Mouse (Mus musculus) thymus, postnatal 14 days (tissue): ENCODE data around the gene Mob2.

ENCODE experiments used
- DNase-seq: peaks from one replicate; pipeline ENCODE4 v3.0.0; 2021

Mob2 gene

GRCm38 (mm10) chr7:142060931-142061565, at the start of gene Mob2:
TSS of gene Mob2 (minus strand) at chr7:142061065.
- DNase-seq: peak; percentile 90

GRCm38 (mm10) chr7:142104747-142105146, 43.9 kb upstream of the Mob2 start:
- DNase-seq: no peak

GRCm38 (mm10) chr7:142097776-142098175, 36.9 kb upstream of the Mob2 start:
- DNase-seq: peak; percentile 76

DNA sequence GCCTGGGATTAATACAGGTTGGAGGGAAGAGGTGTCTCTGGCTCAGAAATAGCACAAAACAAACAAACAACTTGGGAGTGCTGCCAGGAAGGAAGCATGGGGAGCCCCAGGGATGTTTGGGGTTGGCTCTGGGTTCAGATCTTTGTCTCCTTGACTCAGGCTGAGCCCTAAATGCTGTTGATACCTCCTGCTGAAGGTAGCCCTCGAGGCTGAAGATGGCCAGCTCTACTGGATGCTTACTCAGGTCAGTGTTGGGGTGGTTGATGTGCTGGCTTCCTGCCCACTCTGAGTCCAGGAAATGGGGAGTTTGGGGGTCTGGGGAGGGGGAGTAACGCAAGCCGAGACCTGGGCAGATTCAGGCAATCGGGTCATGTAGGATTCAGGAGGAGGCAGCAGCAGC, 35.8 kb upstream of the Mob2 start:
- DNase-seq: no peak

DNA sequence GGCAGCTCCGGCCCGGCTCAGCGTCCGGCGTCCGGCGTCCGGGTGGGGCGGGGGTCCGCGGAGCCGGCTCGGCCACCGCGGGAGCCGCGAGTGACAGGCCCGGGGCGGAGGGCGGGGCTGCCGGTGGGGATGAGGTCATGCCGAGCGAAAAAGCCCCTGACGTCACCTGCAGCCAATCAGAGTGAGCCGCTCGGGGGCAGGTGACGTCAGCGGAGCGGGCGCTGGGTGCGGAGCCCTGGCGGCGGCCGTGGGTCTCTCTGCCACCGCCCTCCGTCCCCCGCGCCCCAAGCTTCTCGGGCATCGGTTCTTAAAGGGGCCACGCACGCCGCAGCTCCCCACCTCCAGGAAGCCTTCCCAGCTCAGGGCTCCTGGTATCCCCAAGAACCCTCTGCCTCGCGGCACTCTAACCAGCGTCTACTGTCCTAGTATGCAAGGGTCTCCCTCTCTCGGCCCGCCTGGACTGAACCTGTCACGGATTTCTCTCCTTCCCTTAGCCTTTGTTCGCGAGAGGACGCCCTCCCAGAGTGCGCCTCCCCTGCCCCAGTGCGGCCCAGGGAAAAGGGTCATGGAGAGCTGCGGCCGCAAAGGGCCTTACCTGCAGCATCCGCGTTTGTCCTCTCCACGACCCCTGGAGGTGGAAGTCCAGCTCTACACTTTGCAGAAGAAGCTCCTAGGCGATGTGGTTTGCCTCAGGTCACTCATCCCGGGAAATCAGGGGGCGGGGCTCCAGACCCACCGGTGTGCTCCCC, 34.5 kb upstream of the Mob2 start, which contains the start of gene Dusp8:
Gene Dusp8 (minus strand): TSS at position 661 of the 749 bp plus-strand sequence.
- peak; percentile 91 for DNase-seq

- peak; percentile 43 for DNase-seq
Observed at GRCm38 (mm10) chr7:142094301-142095143, 33.7 kb upstream of the Mob2 start.

DNA sequence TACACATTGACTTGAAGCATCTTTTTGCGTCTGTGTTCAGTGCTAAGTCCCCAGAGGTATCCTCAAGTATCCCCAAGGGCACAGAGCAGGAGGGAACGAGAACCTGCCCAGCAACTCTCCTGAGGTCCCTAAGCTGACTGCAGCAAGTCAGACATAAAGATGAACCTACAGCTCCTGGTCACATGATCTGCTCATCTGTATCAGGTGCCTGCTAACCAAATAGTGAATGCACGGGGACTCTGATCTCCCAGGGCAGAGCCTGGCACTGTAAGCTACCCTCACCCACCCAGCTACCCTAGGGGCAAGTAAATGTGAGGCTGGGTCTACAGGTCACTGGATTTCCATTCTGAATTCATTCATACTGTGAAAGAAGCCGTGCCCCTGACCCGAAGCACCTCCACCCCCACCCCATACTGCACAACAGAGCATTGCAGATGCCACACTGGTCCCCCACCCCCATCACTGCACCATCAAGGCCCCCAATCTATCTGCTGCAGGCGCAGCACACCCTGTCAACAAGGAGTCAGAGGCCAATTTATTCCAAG, 32.9 kb upstream of the Mob2 start:
- DNase-seq: no peak

DNA sequence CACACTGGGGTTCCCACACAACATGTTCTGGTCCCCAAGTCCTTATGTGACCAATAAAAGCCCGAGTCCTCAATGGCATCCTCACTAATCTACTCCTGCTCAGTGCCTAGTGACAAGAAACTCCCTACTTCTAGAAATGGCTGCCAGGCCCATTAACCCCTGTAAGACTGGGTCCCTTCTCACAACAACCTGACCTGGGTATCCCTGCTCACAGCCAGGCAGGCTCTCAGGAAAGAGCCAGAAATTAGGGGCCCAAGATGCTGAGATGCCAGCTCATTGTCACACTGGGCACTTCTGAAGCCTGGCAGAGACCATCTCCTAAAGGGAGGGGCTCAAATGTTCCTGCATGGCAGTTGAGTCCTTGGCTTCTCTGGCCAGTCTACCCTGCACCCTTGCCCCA, 32.1 kb upstream of the Mob2 start:
- no peak for DNase-seq

GRCm38 (mm10) chr7:142091848-142092247, 31.0 kb upstream of the Mob2 start:
- no peak for DNase-seq

- DNase-seq: no peak
Observed at GRCm38 (mm10) chr7:142089648-142090447, 29.0 kb upstream of the Mob2 start.

- no peak for DNase-seq
Observed at GRCm38 (mm10) chr7:142088886-142089285, 28.0 kb upstream of the Mob2 start.

DNA sequence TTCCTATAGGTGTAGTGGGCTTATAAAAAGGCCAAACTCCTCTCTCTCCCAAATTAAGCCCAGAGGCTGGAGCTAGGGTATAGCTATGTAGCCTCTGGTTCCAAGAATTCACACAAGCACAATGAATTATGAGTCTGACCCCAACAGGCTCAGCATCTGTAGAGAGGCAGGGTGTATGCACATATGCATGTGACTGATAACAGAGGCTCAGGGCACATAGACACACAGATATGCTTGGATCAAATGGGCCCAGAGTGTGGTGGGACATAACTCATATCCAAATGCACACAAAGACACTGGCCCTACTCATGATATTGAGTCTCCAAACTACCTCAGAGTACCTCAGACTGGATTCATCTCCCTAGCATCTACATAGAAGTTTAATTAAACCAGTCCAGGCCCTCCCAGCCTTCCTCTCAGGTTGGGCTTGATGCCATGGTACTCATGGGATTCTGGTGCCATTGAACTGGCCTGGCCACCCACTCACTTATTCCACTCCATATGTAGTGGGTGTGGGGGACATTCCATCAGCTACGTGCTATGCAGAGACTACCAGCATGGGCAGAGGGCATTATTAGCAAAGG, 26.3 kb upstream of the Mob2 start:
- DNase-seq: no peak

DNA sequence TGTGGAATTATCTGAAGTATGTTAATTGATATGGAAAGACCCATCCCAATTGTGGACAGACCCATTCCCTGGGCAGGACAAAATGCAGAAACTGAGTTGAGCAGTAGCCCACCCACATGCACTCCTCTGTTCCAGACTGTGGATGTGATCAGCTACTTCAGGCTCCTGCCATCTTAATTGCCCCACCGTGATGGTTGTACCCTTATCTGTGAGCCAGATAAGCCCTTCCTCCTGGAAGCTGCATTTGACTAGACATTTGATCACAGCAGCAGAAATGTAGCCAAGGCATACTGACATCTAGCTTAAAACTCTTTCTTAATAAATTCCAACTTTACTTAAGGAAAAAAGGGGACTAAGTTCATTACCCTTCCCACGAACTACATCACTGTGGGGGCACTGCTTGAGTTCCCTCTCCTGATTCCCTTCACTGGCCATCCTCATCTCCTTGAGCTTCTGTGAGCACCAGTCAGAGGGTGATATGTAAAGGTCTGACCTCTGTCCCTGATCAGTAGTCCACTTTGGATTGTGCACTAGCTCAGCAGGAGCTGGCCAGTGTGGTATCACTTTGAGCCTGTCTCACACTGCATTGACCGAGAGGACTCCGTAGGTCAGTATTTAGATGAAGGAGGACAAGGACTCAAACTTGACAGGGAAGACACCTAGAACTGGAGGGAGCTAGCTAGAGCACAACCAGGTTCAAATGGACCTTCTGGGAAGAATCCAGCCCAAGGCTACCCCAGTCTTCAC, 25.5 kb upstream of the Mob2 start:
- no peak for DNase-seq

DNA sequence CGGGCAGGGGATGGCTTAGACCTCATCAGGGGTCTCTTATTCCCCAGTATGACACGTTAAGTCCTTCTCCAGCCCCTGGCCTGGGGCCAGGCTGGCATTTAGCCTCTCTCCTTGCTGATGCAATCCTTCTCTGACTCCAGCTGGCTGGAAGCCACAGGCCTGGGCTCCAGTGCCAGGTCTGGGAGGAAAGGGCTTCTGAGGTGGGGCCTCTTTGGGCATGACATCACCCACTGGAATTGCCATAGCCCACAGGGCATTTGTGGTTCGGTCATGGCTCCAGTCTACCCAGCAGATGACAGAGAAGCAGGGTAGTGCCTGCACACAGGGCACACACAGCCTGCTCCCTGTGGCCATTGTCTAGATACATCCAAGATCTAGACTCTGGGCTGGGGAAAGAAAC, 24.0 kb upstream of the Mob2 start:
- DNase-seq: no peak

DNA sequence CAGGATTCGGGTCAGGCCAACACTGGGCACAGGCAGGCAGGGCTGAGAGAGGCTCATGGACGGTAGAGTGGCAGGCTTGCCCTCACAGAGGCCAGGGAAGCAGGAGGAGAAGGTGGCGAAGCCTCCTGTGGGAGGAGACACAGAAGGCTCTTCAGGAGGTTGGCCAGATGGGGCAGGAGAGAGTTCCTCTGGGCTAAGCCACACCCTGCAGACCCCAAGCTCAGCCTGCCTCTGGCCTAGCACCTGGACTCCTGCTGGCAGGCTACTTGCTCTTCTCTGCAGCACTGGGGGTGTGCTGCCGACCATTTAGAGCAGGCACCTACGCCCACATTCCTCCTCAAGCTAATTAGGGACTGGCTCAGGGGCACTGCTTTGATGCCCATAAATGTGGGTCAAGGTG, 23.5 kb upstream of the Mob2 start:
- DNase-seq: no peak

GRCm38 (mm10) chr7:142083588-142084317, 22.9 kb upstream of the Mob2 start:
- no peak for DNase-seq

GRCm38 (mm10) chr7:142082607-142083006, 21.7 kb upstream of the Mob2 start:
- no peak for DNase-seq

- no peak for DNase-seq
Observed at GRCm38 (mm10) chr7:142082179-142082578, 21.3 kb upstream of the Mob2 start.

DNA sequence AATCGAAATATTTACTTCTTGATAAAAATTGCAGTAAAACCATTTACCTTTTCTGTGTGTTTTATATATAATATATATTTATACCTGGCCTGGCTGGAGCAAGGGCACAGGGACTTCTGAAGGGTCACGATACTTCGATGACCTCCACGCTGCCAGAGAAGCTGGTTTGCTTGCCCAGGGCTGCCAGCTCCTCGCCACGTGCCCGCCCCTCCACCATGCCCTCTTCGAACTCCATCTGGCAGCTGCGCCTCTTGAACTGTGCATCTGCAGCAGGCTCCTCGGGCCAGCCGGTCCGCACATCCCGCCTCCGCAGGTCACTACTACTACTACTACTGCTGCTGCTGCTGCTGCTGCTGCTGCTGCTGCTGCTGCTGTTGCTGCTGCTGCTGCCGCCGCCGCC, 20.9 kb upstream of the Mob2 start:
- no peak for DNase-seq

DNA sequence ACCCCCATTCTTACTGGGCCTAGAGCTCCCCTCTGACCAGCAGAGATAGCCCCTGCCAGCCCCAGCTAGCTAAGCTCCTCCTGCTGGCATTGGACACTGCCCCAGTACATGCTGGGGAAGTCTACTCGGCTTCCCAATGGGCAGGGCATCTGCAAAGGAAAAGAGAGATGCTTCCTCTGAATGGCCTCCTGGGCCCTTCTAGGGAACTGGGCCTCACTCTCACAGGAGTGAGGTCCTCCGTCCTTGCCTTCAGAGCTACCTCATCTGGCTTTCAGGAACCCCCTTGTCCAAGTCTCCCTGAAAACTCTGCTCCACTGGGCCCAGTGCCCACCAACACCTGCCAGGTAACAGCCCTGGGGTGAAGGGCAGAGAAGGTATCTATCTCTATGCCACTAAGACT, 20.0 kb upstream of the Mob2 start:
- DNase-seq: no peak

GRCm38 (mm10) chr7:142079365-142079764, 18.5 kb upstream of the Mob2 start:
- DNase-seq: no peak
